44 mouse cellular contexts compared by ENCODE assay signal in genomic region chr6:38149483-38149882, GRCm38 (mm10). TPM values are rescaled to one million over a fixed set of nuclear protein-coding genes. Genes with fewer than 3 reads are reported as not detected.
"Had no signal": no experiment of that assay in that cellular context is flagged by ENCODE, and none has a peak within 500 bp of the region (broad histone marks: within the 10 kb centered on the region; RNA-seq: fewer than 3 reads in every experiment).

No protein-coding gene starts in this region.

- H3K4me2 ChIP-seq: limb, embryonic 12.5 days; limb, embryonic 13.5 days; limb, embryonic 15.5 days; liver, embryonic 11.5 days; liver, embryonic 12.5 days; liver, embryonic 13.5 days; liver, embryonic 15.5 days; lung, embryonic 14.5 days; lung, embryonic 15.5 days; midbrain, embryonic 11.5 days; midbrain, embryonic 12.5 days; midbrain, embryonic 13.5 days; midbrain, embryonic 15.5 days had no signal

- H3K4me1 ChIP-seq: midbrain, embryonic 12.5 days; midbrain, embryonic 13.5 days; midbrain, embryonic 15.5 days had no signal

- H3K9me3 ChIP-seq: limb, embryonic 12.5 days; limb, embryonic 13.5 days; limb, embryonic 15.5 days; liver, embryonic 12.5 days; liver, embryonic 13.5 days; liver, embryonic 15.5 days; lung, embryonic 15.5 days; megakaryocyte, embryonic 14.5 days; midbrain, embryonic 10.5 days; midbrain, embryonic 12.5 days; midbrain, embryonic 13.5 days; midbrain, embryonic 15.5 days had no signal

- H3K9ac ChIP-seq: limb, embryonic 12.5 days; limb, embryonic 13.5 days; limb, embryonic 15.5 days; liver, embryonic 12.5 days; liver, embryonic 13.5 days; liver, embryonic 14.5 days; liver, embryonic 15.5 days; liver, postnatal 0 days; lung, embryonic 14.5 days; lung, embryonic 15.5 days; midbrain, embryonic 12.5 days; midbrain, embryonic 13.5 days; midbrain, embryonic 15.5 days had no signal

- DNase-seq: left cerebral cortex, postnatal 4 days; liver; liver, embryonic 13.5 days; liver, postnatal 0 days; lung, adult 18-20 months; lung, adult 2 months; lung, embryonic 14.5 days; lung, postnatal 10 days; lung, postnatal 14 days; lung, postnatal 36 days; lung, postnatal 4 days; midbrain, embryonic 14.5 days had no signal

- ATAC-seq: liver, embryonic 12.5 days; liver, postnatal 0 days; lung, postnatal 0 days; midbrain, embryonic 13.5 days; midbrain, embryonic 15.5 days; midbrain, embryonic 16.5 days had no signal

- H3K36me3 ChIP-seq: liver, embryonic 12.5 days; liver, embryonic 13.5 days; liver, embryonic 15.5 days had no signal

- H3K4me3 ChIP-seq: left cerebral cortex, adult 2 months; limb, embryonic 12.5 days; limb, embryonic 13.5 days; limb, embryonic 15.5 days; liver, embryonic 12.5 days; liver, embryonic 13.5 days; liver, embryonic 15.5 days; lung, embryonic 15.5 days; megakaryocyte, embryonic 14.5 days; midbrain, embryonic 10.5 days; midbrain, embryonic 12.5 days; midbrain, embryonic 13.5 days; midbrain, embryonic 15.5 days; myocyte had no signal

- H3K27me3 ChIP-seq: limb, embryonic 12.5 days; limb, embryonic 13.5 days; limb, embryonic 15.5 days; liver, embryonic 12.5 days; liver, embryonic 13.5 days; liver, embryonic 15.5 days; lung, embryonic 15.5 days; midbrain, embryonic 12.5 days; midbrain, embryonic 13.5 days; midbrain, embryonic 15.5 days had no signal

- H3K27ac ChIP-seq: left cerebral cortex, adult 2 months; limb, embryonic 12.5 days; limb, embryonic 13.5 days; limb, embryonic 15.5 days; liver, embryonic 12.5 days; liver, embryonic 13.5 days; liver, embryonic 14.5 days; liver, embryonic 15.5 days; lung, embryonic 15.5 days; macrophage; midbrain, embryonic 10.5 days; midbrain, embryonic 12.5 days; midbrain, embryonic 13.5 days; midbrain, embryonic 15.5 days had no signal

RNA-seq across cellular contexts. Expression of gene Atp6v0a4, which starts 25.1 kb away (rescaled TPM):
- total RNA-seq: megakaryocyte progenitor cell, adult 5-6 weeks; megakaryocyte, adult 5-6 weeks; monocyte, adult 5-6 weeks had no signal
- polyA plus RNA-seq: limb, embryonic 12.5 days; macrophage; midbrain, embryonic 10.5 days; midbrain, embryonic 11.5 days; midbrain, embryonic 12.5 days; midbrain, embryonic 14.5 days; neural tube, embryonic 11.5 days had no signal

RNA-seq across cellular contexts. Expression of gene Tmem213, which starts 40.4 kb away (rescaled TPM):
- total RNA-seq: left cerebral cortex, adult 2 months; left cerebral cortex, adult 8-10 months; left cerebral cortex, postnatal 10 days; left cerebral cortex, postnatal 14 days; left cerebral cortex, postnatal 25 days; left cerebral cortex, postnatal 36 days; left cerebral cortex, postnatal 4 days; liver, adult 2 months; megakaryocyte progenitor cell, adult 5-6 weeks; megakaryocyte, adult 5-6 weeks; megakaryocyte-erythroid progenitor cell, adult 5-6 weeks; midbrain, postnatal 0 days; monocyte, adult 5-6 weeks had no signal
- polyA plus RNA-seq: liver, adult 2 months; liver, embryonic 11.5 days; liver, embryonic 12.5 days; liver, embryonic 13.5 days; liver, embryonic 14.5 days; liver, embryonic 15.5 days; liver, embryonic 16.5 days; liver, postnatal 0 days; macrophage; midbrain, embryonic 10.5 days; midbrain, embryonic 11.5 days; midbrain, embryonic 12.5 days; midbrain, embryonic 14.5 days; midbrain, embryonic 15.5 days; midbrain, embryonic 16.5 days; myocyte; neural tube, embryonic 11.5 days had no signal
